Mouse (Mus musculus): ENCODE measurements at regions not wholly inside any gene's neighbourhood (a gene's known extent, or its start where the extent isn't known, plus 50 kb on each side); places are given as distances from the start of the nearest gene placed in this dataset.

GRCm38 (mm10) chr14:100792094-100792493 is 408.0 kb downstream of the Prr30 start:
- intact Hi-C loops (cut with DNase I), result no loop called here
- no peak for DNase-seq (ENCODE audit: low spot score in 2 of 2)

DNA sequence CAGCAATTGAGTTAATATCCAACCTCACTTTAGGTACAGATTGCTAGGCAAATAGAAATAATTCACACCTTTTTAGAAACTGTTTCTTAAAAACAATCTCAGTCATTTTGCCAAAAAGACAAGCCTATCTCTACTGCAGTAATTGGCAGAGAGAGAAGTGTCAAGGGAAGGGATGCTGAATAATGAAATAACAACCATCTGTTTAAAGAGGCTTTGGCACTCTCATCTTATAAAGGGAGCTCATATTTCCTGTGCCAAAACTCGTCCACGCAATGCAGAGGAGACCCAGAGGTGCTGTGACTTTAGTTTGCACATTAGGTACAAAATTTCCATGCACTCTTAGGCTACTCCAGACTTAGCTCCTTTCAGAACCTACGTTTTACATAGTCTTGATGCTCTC is 418.2 kb downstream of the Prr30 start:
- DNase-seq (ENCODE audit: low spot score in 2 of 2), result peak in 1 of 2 experiments; percentile 3
- intact Hi-C loops (cut with DNase I), result no loop called here

DNA sequence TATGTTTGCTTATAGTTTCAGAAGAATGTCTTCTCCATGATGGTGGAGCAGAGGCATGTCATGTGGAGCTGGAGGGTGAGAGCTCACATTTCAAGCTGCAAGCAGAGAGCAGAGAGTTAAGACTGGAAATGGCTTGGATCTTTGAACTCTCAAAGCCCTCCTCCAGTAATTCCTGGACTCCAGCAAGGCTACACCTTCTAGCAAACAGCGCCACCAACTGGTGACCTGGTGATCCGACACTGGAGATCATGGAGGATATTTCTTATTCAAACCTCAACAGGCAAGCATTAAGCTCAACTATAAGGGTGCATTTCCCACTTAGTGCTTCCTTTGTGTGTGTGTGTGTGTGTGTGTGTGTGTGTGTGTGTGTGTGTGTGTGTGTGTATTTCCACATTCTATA is 446.2 kb downstream of the Prr30 start:
- DNase-seq (ENCODE audit: low spot score in 2 of 2), result no peak
- intact Hi-C loops (cut with DNase I), result no loop called here

GRCm38 (mm10) chr14:100752746-100753145 is 447.4 kb downstream of the Prr30 start:
- no peak for DNase-seq (ENCODE audit: low spot score in 2 of 2)
- intact Hi-C loops (cut with DNase I), result no loop called here

DNA sequence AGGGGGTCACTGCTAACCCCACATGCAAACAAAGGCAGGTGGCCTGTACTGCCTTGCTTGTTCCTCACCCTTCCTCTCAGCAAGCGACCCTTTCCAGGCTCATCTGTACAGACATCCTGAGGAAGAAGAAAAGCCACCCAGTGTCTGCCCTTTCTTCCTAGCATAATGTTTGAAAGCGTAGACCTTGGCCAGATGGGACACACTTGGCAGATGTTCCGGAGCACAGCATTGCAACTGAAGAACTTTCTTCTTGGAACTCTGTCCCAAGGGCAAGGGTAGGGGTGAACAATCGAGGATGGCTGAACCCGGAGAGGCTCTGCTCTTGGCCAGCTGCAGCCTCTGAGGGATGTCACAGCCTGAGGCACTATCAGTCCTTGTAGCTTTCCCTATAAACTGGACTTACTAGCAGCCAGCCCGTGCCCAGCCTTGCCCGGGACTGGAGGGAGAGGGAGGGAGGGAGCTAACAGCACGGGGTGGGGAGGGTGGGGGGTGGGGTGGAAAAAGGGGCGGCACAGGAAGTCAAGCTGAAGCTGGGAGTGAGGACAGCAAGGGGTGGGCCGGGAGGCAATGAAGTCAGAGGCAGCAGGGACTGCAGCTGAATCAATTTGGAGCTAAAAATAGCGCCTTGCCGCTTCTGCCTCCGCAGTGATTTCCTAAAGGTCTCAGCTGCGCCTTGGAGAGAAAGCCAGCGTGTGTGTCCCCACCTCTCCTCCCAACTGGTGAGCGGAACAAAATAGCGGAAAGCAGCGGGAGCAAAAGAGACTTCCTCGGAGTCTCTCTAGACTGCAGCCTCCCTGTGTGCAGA is 450.2 kb downstream of the Prr30 start:
- DNase-seq (ENCODE audit: low spot score in 2 of 2), result peak; percentile 57 to 84
- intact Hi-C loops (cut with DNase I), result no loop called here

DNA sequence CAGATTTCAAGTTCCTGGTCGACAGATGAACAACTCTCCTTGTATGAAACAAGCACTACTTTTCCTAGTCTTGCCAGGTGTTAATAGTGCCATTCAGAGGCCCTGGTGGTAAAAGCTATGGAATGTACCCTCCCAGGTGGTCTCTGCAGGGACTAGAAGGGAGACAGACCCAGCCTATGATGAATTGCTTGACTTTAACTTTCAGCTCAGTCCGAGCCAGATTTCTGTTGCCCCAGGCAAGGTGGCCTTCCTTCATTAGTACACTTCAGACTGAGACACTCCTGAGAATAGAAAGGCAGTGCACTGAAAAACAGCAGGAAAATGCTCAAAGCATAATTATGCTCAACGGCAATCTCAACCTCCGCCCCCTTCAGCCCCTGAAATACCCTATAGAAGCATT is 450.8 kb upstream of the Klf12 start:
- intact Hi-C loops (cut with DNase I), result no loop called here
- no peak for DNase-seq (ENCODE audit: low spot score in 2 of 2)

DNA sequence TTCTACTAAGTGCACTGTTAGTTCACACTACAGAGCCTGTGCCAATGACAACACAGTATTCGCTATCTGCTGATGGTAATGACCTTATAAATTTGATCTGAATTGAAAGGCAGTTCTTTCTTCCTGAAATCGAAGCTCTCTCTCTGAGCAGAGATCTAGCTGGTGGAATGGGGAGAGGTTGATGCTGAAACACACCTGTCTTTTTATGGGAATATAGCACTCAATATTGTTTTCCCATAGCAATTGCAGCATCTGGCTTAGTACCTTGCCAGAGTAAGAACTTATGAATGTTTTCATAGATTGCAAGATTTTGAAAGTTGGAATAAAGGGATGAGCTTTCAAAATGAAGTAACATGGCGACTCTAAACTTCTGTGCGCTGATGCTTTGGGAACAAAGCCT is 444.0 kb upstream of the Klf12 start:
- DNase-seq (ENCODE audit: low spot score in 2 of 2), result no peak
- intact Hi-C loops (cut with DNase I), result no loop called here

- intact Hi-C loops (cut with DNase I), result no loop called here
- DNase-seq (ENCODE audit: low spot score in 2 of 2), result no peak
These were observed 443.2 kb upstream of the Klf12 start for GRCm38 (mm10) chr14:100727701-100728100.

DNA sequence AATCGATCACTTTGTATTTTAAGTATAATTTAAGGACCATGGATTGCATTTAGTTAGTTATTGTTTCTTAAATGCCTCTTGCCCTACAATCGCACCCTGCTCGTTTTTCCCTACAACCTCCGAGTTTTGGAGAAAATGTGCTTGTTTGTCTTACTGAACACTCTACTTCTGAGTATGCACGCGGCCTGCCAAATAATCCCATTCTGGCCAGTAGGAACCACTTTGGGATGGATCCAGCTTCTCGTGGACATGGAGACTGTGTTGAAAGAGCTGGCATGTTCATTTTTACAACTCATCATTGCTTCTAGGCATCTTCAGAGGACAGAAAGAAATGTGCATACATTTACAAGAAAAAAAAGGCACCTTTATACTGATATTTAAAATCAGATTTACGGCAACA is 440.5 kb upstream of the Klf12 start:
- intact Hi-C loops (cut with DNase I), result no loop called here
- no peak for DNase-seq (ENCODE audit: low spot score in 2 of 2)

DNA sequence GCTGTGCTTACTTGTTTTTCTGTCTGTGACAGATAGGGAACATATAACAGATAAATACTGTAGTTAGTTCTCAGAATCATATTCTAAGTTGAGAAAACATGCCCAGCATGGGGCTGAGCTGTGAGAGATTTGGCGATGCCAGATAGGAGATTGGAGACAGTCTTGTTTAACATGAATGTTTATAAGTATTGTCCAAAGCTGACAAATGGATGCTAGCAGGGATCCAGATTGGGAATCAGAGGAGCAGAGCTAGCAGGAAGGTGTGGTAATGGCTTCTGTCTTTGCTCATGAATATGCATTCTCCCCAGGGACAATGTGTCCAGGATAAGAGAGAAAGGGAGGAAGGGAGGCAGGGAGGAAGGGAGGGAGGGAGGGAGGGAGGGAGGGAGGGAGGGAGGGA is 436.2 kb upstream of the Klf12 start:
- no peak for DNase-seq (ENCODE audit: low spot score in 2 of 2)
- intact Hi-C loops (cut with DNase I), result no loop called here

DNA sequence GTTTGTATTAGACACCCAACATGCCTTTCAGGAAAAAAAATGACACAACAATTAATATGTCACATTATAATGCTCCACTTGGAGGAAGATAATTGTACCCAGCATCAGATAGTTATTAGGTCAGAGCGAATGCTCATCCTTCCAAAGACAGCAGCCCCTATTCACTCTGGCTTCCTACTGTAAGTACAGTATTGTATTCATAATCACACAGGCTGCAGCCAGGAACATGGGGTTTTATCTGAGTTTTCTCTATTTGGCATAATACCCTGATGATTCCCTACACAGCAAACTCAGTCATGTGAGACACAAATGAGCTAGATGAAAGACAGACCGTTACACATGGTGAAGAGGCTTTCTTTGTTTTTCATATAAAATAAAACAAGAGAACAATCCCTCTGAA is 430.5 kb upstream of the Klf12 start:
- intact Hi-C loops (cut with DNase I), result no loop called here

DNA sequence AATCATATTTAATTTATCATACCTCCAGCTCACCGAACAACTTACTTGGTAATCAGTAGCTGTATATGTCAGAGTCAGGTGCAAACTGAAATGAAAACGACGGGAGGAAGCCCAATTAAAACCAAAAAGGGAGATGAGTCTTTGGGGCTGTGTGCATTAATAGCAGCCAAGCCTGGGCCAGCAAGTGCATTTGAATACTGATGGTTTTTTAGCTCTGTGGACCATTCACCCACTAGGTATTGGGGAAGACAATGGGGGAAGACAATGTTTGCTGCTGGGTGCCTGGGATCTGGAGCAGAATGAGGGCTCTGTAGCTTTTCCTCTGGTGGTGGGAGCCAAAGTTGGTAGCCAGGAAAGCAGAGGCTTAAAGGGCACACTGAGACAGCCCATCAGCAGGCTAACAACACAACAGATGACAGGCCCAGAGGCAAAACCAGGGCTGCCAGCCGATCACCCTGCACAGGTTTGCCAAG is 429.6 kb upstream of the Klf12 start:
- intact Hi-C loops (cut with DNase I), result no loop called here
- no peak for DNase-seq (ENCODE audit: low spot score in 2 of 2)

More for the DNA sequence above, 430.5 kb upstream of the Klf12 start:
- no peak for DNase-seq (ENCODE audit: low spot score in 2 of 2)

- intact Hi-C loops (cut with DNase I), result no loop called here
- no peak for DNase-seq (ENCODE audit: low spot score in 2 of 2)
These were observed 429.1 kb upstream of the Klf12 start for GRCm38 (mm10) chr14:100713592-100713991.

DNA sequence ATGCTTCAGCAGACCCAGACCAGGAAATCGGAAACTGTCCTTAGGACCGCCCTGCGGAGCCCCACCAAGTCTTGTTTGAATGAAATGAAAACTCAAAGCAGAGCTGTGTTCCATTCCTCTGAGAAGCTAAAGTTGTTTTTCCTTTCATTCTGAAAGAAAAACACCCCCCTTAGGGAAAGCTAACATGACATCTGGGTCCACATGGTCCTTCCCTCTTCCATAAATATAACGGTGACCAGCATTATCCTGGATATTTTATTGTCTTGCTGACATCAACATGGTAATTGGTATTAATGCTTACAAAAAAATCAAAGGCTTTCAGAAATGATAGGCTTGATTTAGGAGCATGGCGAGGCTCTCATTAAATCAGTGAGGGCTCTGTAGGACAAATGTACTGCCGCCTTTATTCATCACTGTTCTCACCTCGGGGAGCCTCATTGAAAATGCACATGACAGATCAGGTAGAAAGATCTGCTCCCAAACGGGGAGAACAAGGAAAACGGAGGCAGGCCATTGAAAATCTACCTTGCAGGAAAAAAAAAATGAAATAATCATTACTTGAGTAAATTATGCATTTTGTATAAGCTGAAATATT is 381.0 kb upstream of the Klf12 start:
- no peak for DNase-seq (ENCODE audit: low spot score in 2 of 2)
- intact Hi-C loops (cut with DNase I), result no loop called here

GRCm38 (mm10) chr14:100664180-100664579 is 379.7 kb upstream of the Klf12 start:
- intact Hi-C loops (cut with DNase I), result no loop called here
- no peak for DNase-seq (ENCODE audit: low spot score in 2 of 2)

GRCm38 (mm10) chr14:100642076-100642475 is 357.6 kb upstream of the Klf12 start:
- intact Hi-C loops (cut with DNase I), result no loop called here

GRCm38 (mm10) chr14:100634521-100634920 is 350.0 kb upstream of the Klf12 start:
- intact Hi-C loops (cut with DNase I), result no loop called here
- no peak for DNase-seq (ENCODE audit: low spot score in 2 of 2)

More at GRCm38 (mm10) chr14:100642076-100642475, 357.6 kb upstream of the Klf12 start:
- DNase-seq (ENCODE audit: low spot score in 2 of 2), result no peak

DNA sequence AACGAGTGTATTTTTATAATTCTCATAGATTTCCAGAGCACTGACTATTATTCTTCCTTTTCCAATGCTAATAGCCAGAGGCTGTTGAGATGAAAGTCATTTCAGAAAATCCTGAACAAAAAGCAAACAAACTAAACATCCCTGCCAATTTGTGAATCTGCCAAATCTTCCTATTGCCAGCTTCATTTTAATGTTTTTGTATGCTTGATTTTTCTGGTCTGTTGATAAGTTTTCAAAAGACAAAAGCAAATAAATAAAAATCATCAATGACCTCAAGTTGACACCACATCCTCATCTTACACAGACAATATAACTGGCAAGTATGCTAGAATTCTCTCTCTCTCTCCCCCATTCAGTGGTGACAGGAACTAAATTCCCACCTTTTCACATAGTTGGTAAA is 347.2 kb upstream of the Klf12 start:
- no peak for DNase-seq (ENCODE audit: low spot score in 2 of 2)
- intact Hi-C loops (cut with DNase I), result no loop called here

DNA sequence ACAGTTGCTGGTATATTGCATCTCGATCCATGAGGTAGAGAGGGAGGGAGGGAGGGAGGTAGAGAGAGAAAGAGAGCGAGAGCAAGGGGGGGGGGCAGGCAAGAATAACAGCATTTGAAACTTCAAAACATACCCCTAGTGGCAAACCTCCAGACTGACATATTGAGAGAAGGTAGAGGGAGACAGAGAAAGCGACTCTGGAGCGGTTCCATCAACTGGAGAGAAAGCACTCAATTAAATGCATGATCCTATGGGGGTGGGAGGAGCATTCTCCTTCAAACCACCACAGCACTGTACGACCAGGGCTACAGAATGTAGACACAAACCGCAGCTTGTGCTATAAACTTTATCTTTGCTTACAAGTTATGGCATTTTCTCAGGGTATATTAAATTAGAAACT is 345.7 kb upstream of the Klf12 start:
- DNase-seq (ENCODE audit: low spot score in 2 of 2), result no peak
- intact Hi-C loops (cut with DNase I), result no loop called here

- DNase-seq (ENCODE audit: low spot score in 2 of 2), result no peak
- intact Hi-C loops (cut with DNase I), result no loop called here
These were observed 343.0 kb upstream of the Klf12 start for GRCm38 (mm10) chr14:100627523-100627922.

GRCm38 (mm10) chr14:100619656-100620030 is 335.2 kb upstream of the Klf12 start:
- intact Hi-C loops (cut with DNase I), result no loop called here
- DNase-seq (ENCODE audit: low spot score in 2 of 2), result no peak
